Mouse (Mus musculus) testis, adult 2 months (tissue): Measurements from ENCODE around the gene Otx1. TPM values are rescaled to one million over a fixed set of nuclear protein-coding genes. Genes with fewer than 3 reads are reported as not detected.

ENCODE experiments used
- H3K27ac ChIP-seq: fragments of 200-500 bp; 2 replicates; pipeline ENCODE4 v1.5.1; 2012; ENCODE audit warnings: low read depth, low read length; ENCODE audit not compliant: control insufficient read depth, insufficient read depth
- H3K27me3 ChIP-seq: fragments of 200-500 bp; 2 replicates; pipeline ENCODE4 v1.6.1; 2012; ENCODE audit warnings: mild to moderate bottlenecking, low read length, moderate library complexity; ENCODE audit not compliant: control insufficient read depth, insufficient read depth
- H3K36me3 ChIP-seq: fragments of 200-500 bp; 2 replicates; pipeline ENCODE4 v1.6.1; 2012; ENCODE audit warnings: mild to moderate bottlenecking, low read length; ENCODE audit not compliant: control insufficient read depth, insufficient read depth
- H3K4me1 ChIP-seq: fragments of 200-500 bp; 2 replicates; pipeline ENCODE4 v1.6.1; 2012; ENCODE audit warnings: low read length; ENCODE audit not compliant: control insufficient read depth, insufficient read depth
- H3K4me3 ChIP-seq: fragments of 200-500 bp; 2 replicates; pipeline ENCODE4 v1.5.1; 2012; ENCODE audit warnings: low read depth, mild to moderate bottlenecking, low read length, moderate library complexity, mixed read lengths; ENCODE audit not compliant: control insufficient read depth
- CTCF ChIP-seq: fragments of 200-500 bp; IDR thresholded peaks from 2 replicates; pipeline ENCODE4 v1.5.1; 2012; ENCODE audit warnings: low read depth, mild to moderate bottlenecking, inconsistent platforms, low read length, moderate library complexity; ENCODE audit not compliant: control insufficient read depth, insufficient read depth, insufficient replicate concordance
- POLR2A ChIP-seq: fragments of 200-500 bp; IDR thresholded peaks from 2 replicates; pipeline ENCODE4 v1.6.1; 2012; ENCODE audit warnings: low read depth, mild to moderate bottlenecking, inconsistent platforms, low read length, moderate library complexity; ENCODE audit not compliant: control insufficient read depth
- polyA plus RNA-seq: library from polyadenylated mRNA; depleted of rRNA; stranded (reverse); fragments of >200 nt; gene quantifications from 2 replicates; pipeline ENCODE4 v1.2.3, GENCODE M21; 2012

The Otx1 gene
- polyA plus RNA-seq, 1 experiment, result 0.23 TPM

- Histone ChIP-seq H3K36me3 (no peaks in the 10 kb centered on the region), H3K27me3 (peaks cover 3% of the 10 kb centered on the region), H3K4me1 (peaks cover 31% of the 10 kb centered on the region), H3K27ac (no peak overlapping the region), H3K4me3 (no peak overlapping the region)
- no peak for TF ChIP-seq POLR2A
- TF ChIP-seq CTCF, result no peak
Measured at GRCm38 (mm10) chr11:22004331-22004841, 1.7 kb upstream of the Otx1 start.

GRCm38 (mm10) chr11:22003341-22003981 is 764 bp upstream of the Otx1 start:
- TF ChIP-seq POLR2A, result no peak
- TF ChIP-seq CTCF, result no peak
- Histone ChIP-seq H3K27ac (no peak overlapping the region), H3K4me1 (peaks cover 31% of the 10 kb centered on the region), H3K36me3 (no peaks in the 10 kb centered on the region), H3K4me3 (no peak overlapping the region), H3K27me3 (peaks cover 3% of the 10 kb centered on the region)

- H3K27me3 ChIP-seq, result peaks cover 5% of the 10 kb centered on the region
- H3K4me3 ChIP-seq, result peak overlapping the region; percentile 69
- peaks cover 35% of the 10 kb centered on the region for H3K4me1 ChIP-seq
- no peaks in the 10 kb centered on the region for H3K36me3 ChIP-seq
- TF ChIP-seq POLR2A, result no peak
- TF ChIP-seq CTCF, result no peak
- no peak overlapping the region for H3K27ac ChIP-seq
Measured at GRCm38 (mm10) chr11:22002062-22002782, 475 bp downstream of the Otx1 start.

GRCm38 (mm10) chr11:22001321-22002061 is 1.2 kb downstream of the Otx1 start:
- no peak overlapping the region for H3K27ac ChIP-seq
- peak overlapping the region; percentile 69 for H3K4me3 ChIP-seq
- TF ChIP-seq CTCF, result no peak
- TF ChIP-seq POLR2A, result no peak
- peaks cover 9% of the 10 kb centered on the region for H3K27me3 ChIP-seq
- H3K36me3 ChIP-seq, result no peaks in the 10 kb centered on the region
- peaks cover 37% of the 10 kb centered on the region for H3K4me1 ChIP-seq

- Histone ChIP-seq H3K4me3 (peak overlapping the region; percentile 9), H3K4me1 (peaks cover 42% of the 10 kb centered on the region), H3K27ac (no peak overlapping the region), H3K27me3 (peaks cover 9% of the 10 kb centered on the region), H3K36me3 (no peaks in the 10 kb centered on the region)
- TF ChIP-seq POLR2A (no peak), CTCF (no peak)
Measured at GRCm38 (mm10) chr11:22000316-22001076, 2.2 kb downstream of the Otx1 start.

GRCm38 (mm10) chr11:21999396-22000315 is 3.0 kb downstream of the Otx1 start:
- Histone ChIP-seq H3K27me3 (peaks cover 9% of the 10 kb centered on the region), H3K4me3 (no peak overlapping the region), H3K36me3 (no peaks in the 10 kb centered on the region), H3K27ac (no peak overlapping the region), H3K4me1 (peaks cover 44% of the 10 kb centered on the region)
- TF ChIP-seq CTCF, result no peak
- TF ChIP-seq POLR2A, result no peak
